Mouse (Mus musculus) cortical plate, adult 2 months (tissue): ENCODE measurements around the gene 1110051M20Rik. TPM values are rescaled to one million over a fixed set of nuclear protein-coding genes. Genes with fewer than 3 reads are reported as not detected.

ENCODE experiments used
- H3K27ac ChIP-seq: fragments of 200-500 bp; 2 replicates; pipeline ENCODE4 v1.5.1; 2012; ENCODE audit warnings: low read length, control low read depth, inconsistent platforms; ENCODE audit not compliant: insufficient read depth
- H3K4me1 ChIP-seq: fragments of 200-500 bp; 2 replicates; pipeline ENCODE4 v1.6.1; 2011; ENCODE audit warnings: low read length; ENCODE audit not compliant: control insufficient read depth, insufficient read depth
- H3K4me3 ChIP-seq: fragments of 200-500 bp; 2 replicates; pipeline ENCODE4 v1.5.1; 2011; ENCODE audit warnings: mild to moderate bottlenecking, low read length, control low read depth; ENCODE audit not compliant: insufficient read depth
- CTCF ChIP-seq: fragments of 200-500 bp; IDR thresholded peaks from 2 replicates; pipeline ENCODE4 v1.5.1; 2011; ENCODE audit warnings: mild to moderate bottlenecking, control low read depth, low read length; ENCODE audit not compliant: insufficient read depth; ENCODE audit errors: extremely low read depth
- POLR2A ChIP-seq: fragments of 200-500 bp; IDR thresholded peaks from 2 replicates; pipeline ENCODE4 v1.6.1; 2011; ENCODE audit warnings: mild to moderate bottlenecking, low read length, control low read depth; ENCODE audit not compliant: insufficient read depth; ENCODE audit errors: extremely low read depth
- polyA plus RNA-seq: library from polyadenylated mRNA; depleted of rRNA; stranded (reverse); fragments of >200 nt; gene quantifications from 2 replicates; pipeline ENCODE4 v1.2.3, GENCODE M21; 2012

1110051M20Rik gene
- polyA plus RNA-seq, 1 experiment, result 121 TPM

GRCm38 (mm10) chr2:91429915-91430599 lies 14.4 kb downstream of the 1110051M20Rik start:
- H3K4me1 ChIP-seq, result peaks cover 4% of the 10 kb centered on the region; the same call in 1 of the 2 replicates
- TF ChIP-seq CTCF, result no peak

GRCm38 (mm10) chr2:91429146-91429545 lies 15.4 kb downstream of the 1110051M20Rik start:
- Histone ChIP-seq H3K4me3 (no peak overlapping the region), H3K4me1 (peaks cover 4% of the 10 kb centered on the region; the same call in 1 of the 2 replicates), H3K27ac (no peak overlapping the region)
- TF ChIP-seq CTCF, result no peak

More at GRCm38 (mm10) chr2:91429915-91430599, 14.4 kb downstream of the 1110051M20Rik start:
- H3K27ac ChIP-seq, result no peak overlapping the region
- no peak overlapping the region for H3K4me3 ChIP-seq

GRCm38 (mm10) chr2:91426321-91426720 lies 18.2 kb downstream of the 1110051M20Rik start:
- H3K4me1 ChIP-seq, result peaks cover 4% of the 10 kb centered on the region; the same call in 1 of the 2 replicates
- no peak overlapping the region for H3K4me3 ChIP-seq
- H3K27ac ChIP-seq, result no peak overlapping the region
- no peak for TF ChIP-seq CTCF
- TF ChIP-seq POLR2A, result no peak

GRCm38 (mm10) chr2:91424061-91424720 lies 20.3 kb downstream of the 1110051M20Rik start:
- no peak for TF ChIP-seq POLR2A
- no peak for TF ChIP-seq CTCF
- H3K4me3 ChIP-seq, result no peak overlapping the region
- no peaks in the 10 kb centered on the region for H3K4me1 ChIP-seq
- H3K27ac ChIP-seq, result no peak overlapping the region

- no peak overlapping the region for H3K27ac ChIP-seq
- TF ChIP-seq CTCF (no peak), POLR2A (no peak)
Measured at GRCm38 (mm10) chr2:91421641-91422040, 22.9 kb downstream of the 1110051M20Rik start.

GRCm38 (mm10) chr2:91413811-91414210 lies 30.7 kb downstream of the 1110051M20Rik start:
- TF ChIP-seq POLR2A (no peak), CTCF (no peak)
- H3K4me1 ChIP-seq, result no peaks in the 10 kb centered on the region
- no peak overlapping the region for H3K4me3 ChIP-seq
- H3K27ac ChIP-seq, result no peak overlapping the region

More at GRCm38 (mm10) chr2:91421641-91422040, 22.9 kb downstream of the 1110051M20Rik start:
- H3K4me1 ChIP-seq, result no peaks in the 10 kb centered on the region
- H3K4me3 ChIP-seq, result no peak overlapping the region

GRCm38 (mm10) chr2:91412361-91412760 lies 32.1 kb downstream of the 1110051M20Rik start:
- no peak overlapping the region for H3K4me3 ChIP-seq

GRCm38 (mm10) chr2:91411473-91411872 lies 33.0 kb downstream of the 1110051M20Rik start:
- TF ChIP-seq POLR2A, result no peak
- no peak for TF ChIP-seq CTCF
- Histone ChIP-seq H3K4me3 (no peak overlapping the region), H3K4me1 (no peaks in the 10 kb centered on the region), H3K27ac (no peak overlapping the region)

More at GRCm38 (mm10) chr2:91412361-91412760, 32.1 kb downstream of the 1110051M20Rik start:
- Histone ChIP-seq H3K4me1 (no peaks in the 10 kb centered on the region), H3K27ac (no peak overlapping the region)
- TF ChIP-seq POLR2A, result no peak
- TF ChIP-seq CTCF, result no peak

GRCm38 (mm10) chr2:91408031-91408430 lies 36.5 kb downstream of the 1110051M20Rik start:
- TF ChIP-seq POLR2A, result no peak
- TF ChIP-seq CTCF, result no peak
- no peak overlapping the region for H3K27ac ChIP-seq

GRCm38 (mm10) chr2:91405071-91405470 lies 39.4 kb downstream of the 1110051M20Rik start:
- no peak overlapping the region for H3K27ac ChIP-seq
- no peak overlapping the region for H3K4me3 ChIP-seq
- TF ChIP-seq POLR2A (no peak), CTCF (no peak)
- H3K4me1 ChIP-seq, result no peaks in the 10 kb centered on the region; the same call in 1 of the 2 replicates

More at GRCm38 (mm10) chr2:91408031-91408430, 36.5 kb downstream of the 1110051M20Rik start:
- Histone ChIP-seq H3K4me1 (no peaks in the 10 kb centered on the region), H3K4me3 (no peak overlapping the region)
